Mouse (Mus musculus) left cerebral cortex, adult 9 months (tissue): ENCODE measurements around the gene Olfr10.
A peak's percentile ranks its signal among the peaks of the same experiment; 100 is the strongest.
"Not testable (repeated sequence)": the region's sequence is repeated elsewhere in the genome, so short reads cannot be mapped to it uniquely, and the experiment has no call there.

Experiments
- DNase-seq, 2 experiments: peaks; one replicate each; pipeline ENCODE4 v3.0.0; 2022; ENCODE audit warnings: low spot score in 2 of 2

Gene Olfr10

DNA sequence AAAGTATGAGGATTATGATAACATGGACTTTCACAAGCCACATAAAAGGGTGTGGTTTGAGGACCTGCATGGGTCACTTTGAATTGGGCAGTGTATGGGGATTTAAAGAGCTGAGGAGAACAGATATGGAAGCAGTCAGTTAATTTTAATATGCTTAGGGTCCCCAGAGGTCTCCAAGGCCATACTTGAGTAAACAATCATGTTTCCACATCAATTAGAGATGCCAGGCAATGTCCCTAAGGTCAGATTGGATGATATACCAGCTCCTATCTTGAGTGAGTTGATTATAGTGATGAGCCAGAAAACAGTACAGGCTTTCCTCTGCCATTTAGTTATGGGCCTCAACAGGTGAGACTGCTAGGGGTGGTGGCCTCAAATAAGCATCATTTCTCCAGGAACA is at the start of gene Olfr10:
Olfr10 (plus strand) TSS at position 301 of the 400 bp plus-strand sequence.
- DNase-seq: no peak

DNA sequence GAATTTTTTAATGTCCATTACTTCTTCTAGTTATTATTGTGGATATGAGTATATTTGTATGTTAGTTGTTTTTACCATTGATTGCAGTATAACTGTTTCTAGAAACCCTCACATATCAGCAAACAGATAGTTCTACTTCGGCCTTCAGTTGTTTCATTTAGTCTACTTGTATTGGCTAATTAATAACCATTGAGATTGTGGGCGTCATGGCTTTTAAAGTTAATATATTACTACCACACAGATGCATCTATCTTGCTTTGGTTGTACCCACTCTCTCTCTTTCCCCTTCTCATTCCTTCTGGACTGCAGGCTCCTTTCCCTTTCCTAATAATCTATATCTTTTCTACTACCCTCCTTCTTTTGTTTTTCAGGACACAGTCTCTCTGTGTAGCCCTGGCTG is 45.2 kb upstream of the Olfr10 start:
- DNase-seq: no peak

DNA sequence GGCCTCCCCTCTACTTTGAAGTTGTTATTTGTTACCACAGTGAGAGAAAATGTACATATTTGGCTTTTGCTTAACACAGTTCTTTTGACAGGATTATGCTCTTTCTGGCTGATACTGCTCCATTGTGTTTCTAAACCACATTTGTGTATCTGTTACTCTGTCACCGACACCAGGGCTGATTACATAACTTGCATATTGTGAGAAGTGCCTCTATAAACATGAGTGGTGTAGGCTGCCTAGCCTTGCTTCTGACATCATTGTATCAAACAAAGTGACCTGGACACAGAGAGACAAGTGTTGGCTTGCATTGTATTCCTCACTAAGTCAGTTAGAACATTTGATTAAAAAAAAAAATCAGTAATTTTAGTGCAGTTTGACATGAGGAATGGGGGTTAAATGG is 44.7 kb upstream of the Olfr10 start:
- DNase-seq: no peak

DNA sequence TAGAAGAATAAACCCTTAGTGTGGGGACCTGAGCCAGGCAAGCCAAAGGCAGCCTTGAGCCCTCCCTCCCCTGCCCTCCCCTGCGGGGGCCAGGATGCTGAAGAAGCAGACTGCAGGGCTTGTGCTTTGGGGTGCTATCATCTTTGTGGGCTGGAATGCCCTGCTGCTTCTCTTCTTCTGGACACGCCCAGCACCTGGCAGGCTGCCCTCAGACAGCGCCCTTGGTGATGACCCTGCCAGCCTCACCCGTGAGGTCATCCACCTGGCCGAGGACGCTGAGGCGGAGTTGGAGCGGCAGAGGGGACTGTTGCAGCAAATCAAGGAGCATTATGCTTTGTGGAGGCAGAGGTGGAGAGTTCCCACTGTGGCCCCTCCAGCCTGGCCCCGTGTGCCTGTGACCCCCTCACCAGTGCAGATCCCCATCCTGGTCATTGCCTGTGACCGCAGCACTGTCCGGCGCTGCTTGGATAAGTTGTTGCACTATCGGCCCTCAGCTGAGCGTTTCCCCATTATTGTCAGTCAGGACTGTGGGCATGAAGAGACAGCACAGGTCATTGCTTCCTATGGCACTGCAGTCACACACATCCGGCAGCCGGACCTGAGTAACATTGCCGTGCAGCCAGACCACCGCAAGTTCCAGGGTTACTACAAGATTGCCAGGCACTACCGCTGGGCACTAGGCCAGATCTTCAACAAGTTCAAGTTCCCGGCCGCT is 43.8 kb upstream of the Olfr10 start:
- DNase-seq: no peak

DNA sequence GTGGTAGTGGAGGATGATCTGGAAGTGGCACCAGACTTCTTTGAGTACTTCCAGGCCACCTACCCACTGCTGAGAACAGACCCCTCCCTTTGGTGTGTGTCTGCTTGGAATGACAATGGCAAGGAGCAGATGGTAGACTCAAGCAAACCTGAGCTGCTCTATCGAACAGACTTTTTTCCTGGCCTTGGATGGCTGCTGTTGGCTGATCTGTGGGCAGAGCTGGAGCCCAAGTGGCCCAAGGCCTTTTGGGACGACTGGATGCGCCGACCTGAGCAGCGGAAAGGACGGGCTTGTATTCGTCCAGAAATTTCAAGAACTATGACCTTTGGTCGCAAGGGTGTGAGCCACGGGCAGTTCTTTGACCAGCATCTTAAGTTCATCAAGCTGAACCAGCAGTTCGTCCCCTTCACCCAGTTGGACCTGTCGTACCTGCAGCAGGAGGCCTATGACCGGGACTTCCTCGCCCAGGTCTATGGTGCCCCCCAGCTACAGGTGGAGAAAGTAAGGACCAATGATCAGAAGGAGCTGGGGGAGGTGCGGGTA is 43.2 kb upstream of the Olfr10 start:
- DNase-seq: no peak

DNA sequence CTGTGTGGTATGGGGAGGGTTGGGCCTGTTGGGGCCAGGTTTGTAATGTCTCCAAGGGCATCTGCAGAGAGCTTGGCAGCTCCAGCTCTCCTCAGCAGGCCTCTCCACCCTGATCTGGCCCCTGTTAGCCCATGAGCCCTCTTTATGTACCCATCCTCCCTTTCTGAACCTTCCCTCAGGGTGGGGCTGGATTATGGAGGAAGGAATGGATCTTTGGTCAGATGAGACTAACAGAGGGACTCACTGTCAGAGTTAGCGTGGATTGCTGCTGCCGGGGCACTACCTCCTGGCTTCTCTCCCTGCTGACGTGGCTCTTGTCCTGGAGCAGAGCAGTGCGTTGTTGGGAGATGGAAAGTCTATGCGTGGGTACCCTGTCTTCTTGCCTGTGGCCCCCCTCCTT is 42.3 kb upstream of the Olfr10 start:
- no peak for DNase-seq

DNA sequence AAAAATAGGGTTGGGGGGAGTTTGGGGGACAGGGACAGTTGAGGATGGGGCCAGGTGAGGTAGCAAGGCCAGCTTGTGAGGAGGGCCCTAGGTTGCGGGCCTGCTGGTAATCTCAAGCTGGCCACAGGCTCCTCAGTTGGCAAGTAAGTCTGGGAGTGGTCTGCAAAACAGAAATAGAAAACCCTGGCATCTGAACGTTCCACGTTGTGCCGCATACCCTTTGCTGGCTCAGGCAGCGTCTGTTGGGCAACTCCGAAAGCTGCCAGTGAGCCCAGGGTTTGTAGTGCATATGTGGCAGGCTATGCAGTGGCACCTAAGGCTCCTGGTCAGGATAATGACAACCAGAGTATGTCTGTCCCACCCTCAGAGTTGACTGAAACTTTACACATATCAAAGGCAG is 41.4 kb upstream of the Olfr10 start:
- no peak for DNase-seq

DNA sequence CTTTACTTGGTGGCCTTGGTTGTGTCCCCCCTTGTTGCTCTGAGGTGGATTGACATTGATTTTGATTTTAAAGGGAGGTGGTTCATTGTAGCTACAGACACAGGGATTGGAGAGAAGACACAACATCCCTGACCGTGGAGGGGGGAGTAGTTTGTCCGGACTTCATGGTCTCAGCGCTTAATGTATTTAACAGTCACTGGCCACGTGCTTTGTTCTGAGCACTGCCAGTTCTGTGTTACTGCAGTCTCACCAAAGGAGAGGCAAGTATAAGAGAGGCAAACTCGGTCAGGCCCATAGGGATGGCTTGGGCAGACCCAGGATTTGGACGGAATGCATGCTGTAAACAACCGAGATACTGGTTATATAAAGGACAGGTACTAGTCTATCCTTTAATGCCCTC is 40.5 kb upstream of the Olfr10 start:
- DNase-seq: no peak

DNA sequence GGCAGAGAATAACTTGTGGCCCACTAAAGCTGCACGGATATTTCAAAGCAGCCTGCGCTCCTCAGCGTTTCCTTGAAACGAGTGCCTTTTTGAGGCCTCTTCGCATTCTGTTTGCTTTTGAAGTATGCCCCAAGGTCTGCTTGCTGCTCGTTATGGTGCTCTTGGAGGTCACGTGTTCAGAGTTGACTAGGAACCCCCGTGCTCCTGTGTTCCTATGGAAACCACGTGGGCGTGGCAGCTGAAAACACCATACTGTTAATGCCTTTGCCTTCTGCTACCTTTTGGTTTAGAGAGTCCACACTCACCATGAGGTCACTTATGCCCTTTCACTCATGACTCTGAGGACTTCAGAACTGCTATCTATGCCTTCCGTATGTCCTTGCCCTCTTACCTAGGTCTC is 39.9 kb upstream of the Olfr10 start:
- no peak for DNase-seq

DNA sequence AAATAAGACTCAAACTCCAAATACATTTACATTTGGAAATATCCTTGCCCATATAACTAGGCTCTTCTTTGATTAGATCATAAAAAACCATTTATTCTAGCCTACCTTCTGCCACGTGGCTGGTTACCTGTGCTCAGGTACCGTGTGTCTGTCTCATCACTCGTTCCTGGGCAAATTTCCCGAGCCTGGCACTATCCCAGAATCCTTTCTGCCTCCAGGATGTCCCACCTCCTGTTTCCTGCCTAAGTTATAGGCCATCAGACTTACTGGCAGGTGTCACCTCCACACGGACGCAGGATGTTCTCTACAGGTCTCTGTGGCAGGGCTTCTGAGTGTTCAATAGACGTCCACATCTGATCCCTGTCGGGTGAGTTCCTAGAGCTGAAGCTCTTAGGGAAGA is 39.4 kb upstream of the Olfr10 start:
- DNase-seq: no peak

DNA sequence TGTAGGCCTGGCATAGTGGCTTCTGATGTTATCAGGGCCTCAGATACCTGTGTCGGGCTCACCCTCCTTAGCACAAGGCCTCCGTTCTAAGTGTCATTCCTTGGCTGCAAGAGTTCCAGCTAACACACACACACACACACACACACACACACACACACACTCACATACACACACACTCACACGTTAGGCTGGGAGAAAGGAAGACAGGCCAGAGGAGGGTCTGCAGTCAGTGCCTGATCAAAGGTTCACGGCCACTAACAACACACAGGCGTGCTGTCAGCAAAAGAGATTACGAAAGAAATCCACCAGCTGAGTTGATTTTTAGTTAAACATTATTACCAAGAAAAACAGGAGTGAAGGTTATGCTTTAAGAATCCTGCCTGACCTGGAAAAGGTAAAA is 37.9 kb upstream of the Olfr10 start:
- DNase-seq: no peak

DNA sequence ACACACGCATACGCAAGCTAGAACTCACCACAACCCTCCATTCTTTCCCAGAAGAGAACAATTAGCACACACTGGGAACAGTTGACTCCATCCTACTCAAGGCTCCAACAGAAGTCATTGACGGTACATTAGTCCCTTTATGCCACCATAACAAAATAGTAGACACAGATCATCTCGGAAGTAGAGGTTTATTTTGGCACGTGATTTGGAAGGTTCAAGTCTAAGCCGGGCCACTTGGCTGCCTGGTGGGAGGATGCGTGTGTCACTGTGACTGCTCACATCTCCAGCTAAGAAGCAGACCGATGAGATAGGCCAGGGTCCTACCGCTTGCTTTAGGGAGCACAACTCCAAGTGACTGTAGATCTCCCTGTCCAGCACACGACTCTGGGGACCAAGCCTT is 37.2 kb upstream of the Olfr10 start:
- no peak for DNase-seq

DNA sequence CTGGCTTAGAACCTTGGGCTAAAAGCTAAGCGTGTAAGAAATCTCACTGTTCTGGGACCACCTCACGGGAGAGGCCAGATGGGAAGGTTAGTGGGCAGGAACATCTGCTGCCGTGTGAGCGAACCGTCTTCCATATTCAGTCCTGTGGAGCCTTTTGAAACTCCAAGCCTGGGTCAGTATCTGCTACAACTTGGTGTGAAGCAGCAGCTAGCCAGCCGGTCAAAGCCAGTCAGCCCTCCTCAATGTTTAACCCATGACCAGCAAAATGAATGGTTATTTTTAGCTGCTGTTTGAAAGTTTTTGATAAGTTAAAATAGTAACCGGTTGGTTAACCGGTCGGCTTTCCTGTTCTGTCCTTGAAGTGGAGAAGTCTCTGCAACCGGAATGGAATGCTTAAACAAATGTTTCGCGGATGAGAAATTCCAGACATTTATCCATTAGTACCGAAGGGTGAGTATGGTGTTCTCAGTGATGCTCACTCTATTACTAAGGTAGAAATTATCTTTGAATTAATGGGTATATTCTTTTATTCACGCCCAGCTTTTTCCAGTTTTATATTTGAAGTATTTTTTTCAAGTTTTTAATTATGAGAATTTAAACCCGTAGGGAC is 36.5 kb upstream of the Olfr10 start:
- no peak for DNase-seq

DNA sequence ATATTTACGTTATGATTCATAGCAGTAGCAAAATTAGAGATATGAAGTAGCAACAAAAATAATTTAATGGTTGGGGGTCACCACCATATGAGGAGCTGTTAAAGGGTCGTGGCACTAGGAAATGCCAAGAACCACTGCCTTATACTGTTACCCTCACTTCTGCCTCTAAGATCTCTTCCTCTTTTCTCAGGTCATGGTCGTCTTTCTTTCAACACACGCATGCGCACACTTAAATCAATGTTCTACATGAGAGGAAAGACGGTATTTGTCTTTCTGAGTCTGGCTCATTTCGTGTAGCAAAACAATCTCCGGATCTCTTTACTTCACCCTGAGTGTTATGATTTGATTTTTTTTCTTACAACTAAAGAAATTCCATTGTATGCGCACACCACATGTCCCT is 34.8 kb upstream of the Olfr10 start:
- no peak for DNase-seq

DNA sequence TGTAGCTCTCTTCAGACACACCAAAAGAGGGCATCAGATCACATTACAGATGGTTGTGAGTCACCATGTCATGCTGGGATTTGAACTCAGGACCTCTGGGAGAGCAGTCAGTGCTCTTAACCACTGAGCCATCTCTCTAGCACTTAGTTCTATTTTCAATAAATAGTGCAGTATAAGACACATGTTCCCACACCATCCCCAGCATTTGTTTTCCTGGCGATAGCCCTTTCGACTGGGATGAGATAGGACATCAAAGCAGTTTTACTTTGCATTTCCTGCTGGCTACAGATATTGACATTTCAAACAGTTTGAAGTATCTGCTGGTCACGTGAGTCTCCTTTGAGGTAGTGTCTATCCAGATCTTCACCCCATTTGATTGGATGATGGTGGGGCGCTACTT is 34.2 kb upstream of the Olfr10 start:
- DNase-seq: no peak

DNA sequence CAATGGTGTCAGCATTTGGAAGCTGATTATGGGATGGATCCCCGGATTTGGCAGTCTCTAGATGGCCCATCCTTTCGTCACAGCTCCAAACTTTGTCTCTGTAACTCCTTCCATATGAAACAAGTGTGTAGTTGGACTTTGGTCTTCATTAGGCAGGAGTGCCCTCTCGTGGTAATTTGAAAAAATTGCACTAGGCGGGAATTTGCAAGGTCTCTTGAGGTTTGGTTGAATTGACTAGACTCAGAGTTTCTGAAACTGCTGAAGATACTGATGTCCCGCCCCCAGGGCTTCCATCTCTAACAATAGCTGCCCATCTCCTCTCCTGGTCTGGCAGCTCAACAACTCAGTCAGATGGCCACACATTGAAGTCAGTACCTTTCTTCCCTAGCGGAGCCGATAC is 33.2 kb upstream of the Olfr10 start:
- DNase-seq: peak in 1 of 2 experiments; percentile 53

DNA sequence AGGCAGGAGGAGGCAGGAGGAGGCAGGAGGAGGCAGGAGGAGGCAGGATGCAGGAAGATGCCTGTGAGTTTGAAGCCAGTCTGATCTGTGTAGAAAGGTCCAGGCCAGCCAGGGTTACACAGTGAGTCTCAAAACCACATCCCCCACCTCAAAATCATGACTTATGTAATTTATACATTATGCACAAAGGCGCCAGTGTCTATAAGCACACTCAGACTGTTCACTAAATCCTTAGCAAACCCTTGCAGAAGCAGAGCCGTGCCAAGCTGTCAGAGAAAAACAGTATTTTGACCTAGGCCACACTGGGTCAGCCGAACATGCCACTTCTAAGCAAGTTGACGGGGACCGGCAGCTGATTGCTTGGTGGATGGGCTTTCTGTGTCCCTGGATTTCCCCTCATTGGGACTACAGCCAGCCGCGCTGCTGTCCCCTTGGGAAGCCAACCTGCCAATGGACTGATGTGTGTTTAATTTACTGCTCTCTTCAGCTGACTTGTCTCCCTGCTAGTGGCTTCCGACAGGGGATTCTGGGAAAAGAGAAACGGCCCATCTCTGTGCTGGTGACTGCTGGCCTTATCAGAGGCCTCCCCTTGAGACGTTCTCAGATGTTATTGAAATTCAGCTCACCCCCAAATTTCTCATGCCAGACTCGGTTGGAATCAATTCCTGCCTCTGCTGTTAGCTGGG is 30.6 kb upstream of the Olfr10 start:
- no peak for DNase-seq

DNA sequence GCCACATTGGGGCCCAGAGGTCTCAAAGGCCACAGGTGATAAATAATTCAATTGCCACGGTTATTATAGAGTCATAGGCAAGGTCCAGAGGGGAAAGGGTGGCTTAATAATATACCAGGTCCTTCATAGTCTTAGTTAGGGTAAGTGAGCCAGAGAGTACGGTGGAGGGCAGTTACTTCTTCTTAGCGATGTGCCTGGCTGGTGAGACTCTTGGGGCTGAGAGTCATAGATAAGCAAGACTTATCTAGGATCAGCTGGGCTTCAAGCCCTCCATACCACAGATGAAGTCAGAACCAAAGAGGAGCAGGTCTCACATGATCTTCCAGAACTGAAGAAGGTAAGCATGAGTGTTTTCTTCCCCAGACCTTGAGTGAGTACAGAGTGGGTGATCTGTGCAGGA is 26.3 kb upstream of the Olfr10 start, which contains the start of gene Olfr1393:
Olfr1393 (plus strand) TSS at position 83 of the 400 bp plus-strand sequence.
- no peak for DNase-seq

DNA sequence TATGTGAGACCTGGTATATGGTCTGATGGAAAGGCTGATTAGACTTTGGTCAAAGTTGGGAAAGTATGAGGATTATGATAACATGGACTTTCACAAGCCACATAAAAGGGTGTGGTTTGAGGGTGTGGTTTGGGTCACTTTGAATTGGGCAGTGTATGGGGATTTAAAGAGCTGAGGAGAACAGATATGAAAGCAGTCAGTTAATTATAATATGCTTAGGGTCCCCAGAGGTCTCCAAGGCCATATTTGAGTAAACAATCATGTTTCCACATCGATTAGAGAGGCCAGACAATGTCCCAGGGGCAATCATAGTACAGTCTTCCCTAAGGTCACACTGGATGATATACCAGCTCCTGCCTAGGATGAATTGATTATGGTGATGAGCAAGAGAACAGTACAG is 19.6 kb upstream of the Olfr10 start, which contains the start of gene Olfr1392:
Olfr1392 (plus strand) TSS at position 301 of the 400 bp plus-strand sequence.
- DNase-seq: not testable (repeated sequence)

DNA sequence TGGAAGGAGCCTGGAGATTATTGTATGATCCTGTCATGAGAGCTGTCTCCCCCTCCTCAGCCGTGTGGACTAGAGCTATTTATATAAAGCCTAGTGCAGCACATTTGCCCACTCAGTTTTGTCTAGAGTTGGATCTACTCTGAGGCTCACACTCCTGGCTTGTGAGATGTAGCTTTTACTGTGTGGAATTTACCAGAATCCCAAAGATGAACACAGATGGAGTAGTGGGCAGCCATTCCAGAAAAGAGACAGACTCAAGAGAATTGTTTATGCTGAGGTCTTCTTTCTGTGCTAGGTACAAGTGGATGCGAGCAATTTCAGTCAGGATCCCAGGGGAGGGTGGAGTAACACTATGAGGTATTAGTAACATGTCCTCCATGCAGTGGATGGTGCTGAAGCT is 17.3 kb upstream of the Olfr10 start:
- peak; percentile 40 to 48 for DNase-seq

DNA sequence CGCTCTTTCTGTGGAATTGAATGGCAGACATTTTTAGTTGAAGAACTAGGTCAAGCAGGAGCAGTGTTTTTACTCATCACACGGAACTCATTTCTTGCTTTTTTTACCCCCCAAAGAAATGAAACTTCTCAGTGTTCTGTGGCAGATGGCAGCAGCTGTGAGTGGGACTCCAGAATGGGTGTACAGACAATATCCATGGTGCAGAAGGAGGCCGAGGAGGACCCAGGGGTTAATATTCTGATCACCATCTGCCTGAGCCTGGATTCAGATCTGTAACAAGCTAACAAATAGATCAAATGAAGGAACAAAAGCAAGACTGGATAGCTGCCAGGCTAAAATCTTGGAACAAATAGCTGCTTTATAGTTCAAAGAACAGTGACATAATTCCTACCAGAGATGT is 11.8 kb upstream of the Olfr10 start:
- peak in 1 of 2 experiments; percentile 61 for DNase-seq

DNA sequence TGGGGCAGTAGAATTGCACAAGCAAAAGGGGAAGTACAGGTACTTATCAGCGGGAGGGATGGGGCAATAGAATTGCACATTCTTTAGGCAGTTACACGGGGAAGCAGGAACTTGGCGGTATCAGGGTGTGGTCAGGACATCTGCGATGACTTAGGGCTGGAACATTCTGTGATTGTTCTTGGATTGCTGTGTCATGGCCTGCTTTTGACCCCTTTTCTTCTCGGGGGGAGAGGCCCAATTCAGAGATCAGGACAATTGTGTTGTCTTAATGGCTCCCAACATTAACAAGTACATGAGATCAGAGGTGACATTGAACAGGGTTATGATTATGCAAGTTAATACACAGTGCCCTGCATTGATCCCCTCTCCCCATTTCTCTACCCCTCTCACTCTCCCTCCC is 4.0 kb downstream of the Olfr10 start:
- DNase-seq: not testable (repeated sequence)

DNA sequence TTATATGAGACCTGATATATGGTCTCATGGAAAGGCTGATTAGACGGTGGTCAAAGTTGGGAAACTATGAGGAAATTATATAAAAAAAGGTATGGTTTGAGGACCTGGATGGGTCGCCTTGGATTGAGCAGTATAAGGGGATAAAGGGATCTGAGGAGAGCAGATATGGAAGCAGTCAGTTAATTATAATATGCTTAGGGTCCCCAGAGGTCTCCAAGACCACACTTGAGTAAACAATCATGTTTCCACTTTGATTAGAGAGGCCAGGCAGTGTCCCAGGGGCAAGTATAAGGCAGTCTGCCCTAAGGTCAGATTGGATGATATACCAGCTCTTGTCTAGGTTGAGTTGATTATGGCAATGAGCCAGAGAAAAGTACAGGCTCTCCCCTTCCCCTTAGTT is 17.9 kb downstream of the Olfr10 start, which contains the start of gene Olfr1391:
Olfr1391 (plus strand) TSS at position 301 of the 400 bp plus-strand sequence.
- no peak for DNase-seq
